Mouse (Mus musculus) left cerebral cortex, adult 2 months (tissue): ENCODE results near the gene Rsad2. TPM values are rescaled to one million over a fixed set of nuclear protein-coding genes. Genes with fewer than 3 reads are reported as not detected.
A peak's percentile ranks its signal among the peaks of the same experiment; 100 is the strongest.
"Not testable (repeated sequence)": the region's sequence is repeated elsewhere in the genome, so short reads cannot be mapped to it uniquely, and the experiment has no call there.

Experiments used
- DNase-seq, 2 experiments: peaks; one replicate each; pipeline ENCODE4 v3.0.0; 2021 to 2022; ENCODE audit warnings: low spot score in 2 of 2, mixed read lengths in 1 of 2; ENCODE audit errors: extremely low spot score in 1 of 2
- H3K27ac ChIP-seq: fragments of 200-600 bp; 2 replicates; pipeline ENCODE4 v1.8.1; 2022
- H3K4me3 ChIP-seq: fragments of 200-600 bp; 2 replicates; pipeline ENCODE4 v1.8.1; 2022
- CTCF ChIP-seq: fragments of 200-600 bp; IDR thresholded peaks from 2 replicates; pipeline ENCODE4 v1.8.1; 2022; ENCODE audit warnings: antibody characterized with exemption, mild to moderate bottlenecking, moderate library complexity
- intact Hi-C: fragments of 180-260 bp; cut with DNase I; formaldehyde crosslinking; loops from one replicate; pipeline ENCODE4 v1.15.1; 2025
- total RNA-seq, 2 experiments: library from RNA; stranded (reverse); gene quantifications; 2 replicates each; pipeline ENCODE4 v1.2.3; 2021

Gene Rsad2
- total RNA-seq, 2 experiments from 2014 or later: 0.66 to 1.3 TPM

DNA sequence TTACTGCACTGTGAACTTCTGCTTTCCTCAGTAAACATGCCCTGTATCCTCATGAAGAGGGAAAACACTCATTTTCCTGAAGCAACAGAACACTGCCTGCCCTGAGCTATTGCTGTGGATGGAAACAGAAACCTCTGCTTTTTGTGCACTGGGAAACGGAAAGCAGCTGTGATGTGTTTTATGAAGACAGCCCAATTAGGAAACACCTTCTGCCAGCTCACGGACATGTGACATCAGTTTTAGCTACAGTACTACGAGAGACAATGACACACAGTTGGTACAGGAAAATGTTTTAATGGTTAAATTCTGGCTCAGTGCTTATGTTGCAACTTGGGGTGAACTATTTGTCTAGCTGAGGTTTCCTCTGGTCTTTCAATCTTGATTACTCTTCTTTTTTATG lies 16.9 kb downstream of the Rsad2 start:
- intact Hi-C loops: no loop called here
- no peak for TF ChIP-seq CTCF

GRCm38 (mm10) chr12:26437950-26438349 lies 18.3 kb downstream of the Rsad2 start:
- DNase-seq: no peak
- Histone ChIP-seq H3K4me3 (no peak overlapping the region), H3K27ac (no peak overlapping the region)
- intact Hi-C loops: no loop called here
- no peak for TF ChIP-seq CTCF

More for the DNA sequence above, 16.9 kb downstream of the Rsad2 start:
- Histone ChIP-seq H3K4me3 (no peak overlapping the region), H3K27ac (no peak overlapping the region)
- DNase-seq: no peak

DNA sequence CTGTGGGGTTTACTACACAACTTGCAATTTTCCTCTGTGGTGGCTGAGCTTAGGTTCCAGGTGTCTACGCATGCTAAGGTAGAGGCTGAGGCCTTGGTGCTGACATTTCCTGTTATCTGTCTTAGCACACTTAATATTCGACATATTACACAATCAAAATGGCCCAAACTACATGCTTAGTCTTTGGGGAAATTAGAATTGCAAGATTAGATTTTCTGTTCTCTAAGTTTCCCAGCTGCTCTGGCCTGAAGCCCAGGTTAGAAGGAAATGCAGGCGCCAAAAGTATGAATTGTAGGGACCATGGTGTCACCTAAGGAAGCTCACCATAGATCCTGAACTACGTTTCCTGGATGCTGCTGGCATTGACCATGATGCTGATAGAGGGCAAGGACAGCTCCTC lies 19.9 kb downstream of the Rsad2 start:
- H3K4me3 ChIP-seq: no peak overlapping the region
- DNase-seq: no peak
- no peak for TF ChIP-seq CTCF
- intact Hi-C loops: no loop called here
- H3K27ac ChIP-seq: no peak overlapping the region

DNA sequence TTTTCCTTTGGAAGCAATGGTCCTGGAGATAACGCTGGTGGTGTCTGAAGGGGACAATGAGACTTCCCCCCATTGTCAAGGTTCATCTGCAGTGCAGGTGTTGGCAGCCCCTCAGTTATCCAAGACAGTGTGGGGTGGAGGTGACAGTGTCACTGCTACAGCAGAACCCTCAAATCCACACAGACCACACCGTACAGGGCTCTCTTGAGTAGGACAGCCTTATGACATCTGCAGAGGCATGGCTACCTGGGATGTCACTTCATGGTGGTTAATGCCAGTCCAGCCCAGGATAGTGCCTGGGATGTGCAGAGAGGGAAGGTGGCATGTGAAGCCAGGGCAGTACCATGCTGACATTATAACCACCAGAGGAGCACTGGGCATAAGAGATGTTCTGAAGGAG lies 27.5 kb downstream of the Rsad2 start:
- H3K4me3 ChIP-seq, H3K27ac ChIP-seq, DNase-seq, intact Hi-C loops: not testable (repeated sequence)

- H3K4me3 ChIP-seq: no peak overlapping the region
- TF ChIP-seq CTCF: peak; percentile 78
- H3K27ac ChIP-seq: no peak overlapping the region
- DNase-seq: no peak
- intact Hi-C loops: no loop called here
Measured at GRCm38 (mm10) chr12:26424841-26425240, 31.4 kb downstream of the Rsad2 start.

GRCm38 (mm10) chr12:26418322-26418721 lies 37.9 kb downstream of the Rsad2 start:
- DNase-seq: no peak
- Histone ChIP-seq H3K27ac (no peak overlapping the region), H3K4me3 (no peak overlapping the region)
- intact Hi-C loops: no loop called here
- TF ChIP-seq CTCF: no peak

DNA sequence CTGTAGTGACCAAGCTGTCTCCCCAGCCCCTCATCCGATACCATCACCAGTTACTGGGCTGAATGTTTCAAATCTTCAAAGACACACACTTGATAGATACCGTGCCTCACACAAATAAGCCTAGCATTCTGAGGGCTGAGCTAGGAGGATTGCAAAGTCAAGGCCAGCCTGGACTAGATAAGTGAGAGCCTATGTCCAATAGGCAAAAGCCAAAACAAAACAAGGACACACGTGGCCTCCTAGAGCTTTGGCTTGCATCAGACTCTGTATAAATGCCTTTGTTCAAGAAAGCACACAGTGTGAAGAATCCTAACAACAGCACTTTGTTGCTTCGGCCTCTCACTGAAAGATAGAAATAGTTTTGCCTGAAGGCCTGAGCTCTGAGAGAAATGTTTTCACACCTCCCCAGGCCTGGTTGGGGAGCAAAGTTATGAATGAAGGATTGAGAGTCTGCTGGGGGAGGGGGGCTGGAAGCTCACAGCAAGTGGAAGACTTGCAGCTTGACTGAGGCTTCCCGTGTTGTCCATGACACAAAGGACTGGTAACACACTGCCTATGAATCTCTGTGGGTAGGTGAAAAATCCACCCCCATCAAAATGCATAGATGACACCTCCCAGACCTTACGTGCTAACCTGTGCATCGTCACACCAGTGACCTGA lies 39.5 kb downstream of the Rsad2 start:
- H3K27ac ChIP-seq: no peak overlapping the region
- no peak overlapping the region for H3K4me3 ChIP-seq
- no peak for DNase-seq
- intact Hi-C loops: no loop called here
- no peak for TF ChIP-seq CTCF

GRCm38 (mm10) chr12:26415104-26415771 lies 41.0 kb downstream of the Rsad2 start, which contains the start of gene Rnf144a:
TSS of gene Rnf144a (minus strand) at chr12:26415254.
- H3K4me3 ChIP-seq: peak within 1 kb of the TSS; percentile 90
- intact Hi-C loops: loop anchor here (2.0 kb wide), 2 partner anchors 38 to 100 kb away; no protein-coding TSS in a partner anchor
- DNase-seq: peak; percentile 90 to 95

GRCm38 (mm10) chr12:26414451-26415103 lies 41.7 kb downstream of the Rsad2 start:
- peak overlapping the region; percentile 90 for H3K4me3 ChIP-seq
- intact Hi-C loops: loop anchor here (2.0 to 5.0 kb wide), 3 partner anchors 38 to 100 kb away; no protein-coding TSS in a partner anchor
- H3K27ac ChIP-seq: peak overlapping the region; percentile 94
- peak in 1 of 2 experiments; percentile 50 for DNase-seq
- TF ChIP-seq CTCF: no peak

More at GRCm38 (mm10) chr12:26415104-26415771, 41.0 kb downstream of the Rsad2 start, which contains the start of gene Rnf144a:
- H3K27ac ChIP-seq: peak within 1 kb of the TSS; percentile 94
- TF ChIP-seq CTCF: peak; percentile 73

GRCm38 (mm10) chr12:26413961-26414411 lies 42.3 kb downstream of the Rsad2 start:
- intact Hi-C loops: loop anchor here (2.0 to 5.0 kb wide), 3 partner anchors 37 to 99 kb away; no protein-coding TSS in a partner anchor
- no peak for TF ChIP-seq CTCF
- no peak for DNase-seq
- Histone ChIP-seq H3K4me3 (peak overlapping the region; percentile 90), H3K27ac (peak overlapping the region; percentile 94)

DNA sequence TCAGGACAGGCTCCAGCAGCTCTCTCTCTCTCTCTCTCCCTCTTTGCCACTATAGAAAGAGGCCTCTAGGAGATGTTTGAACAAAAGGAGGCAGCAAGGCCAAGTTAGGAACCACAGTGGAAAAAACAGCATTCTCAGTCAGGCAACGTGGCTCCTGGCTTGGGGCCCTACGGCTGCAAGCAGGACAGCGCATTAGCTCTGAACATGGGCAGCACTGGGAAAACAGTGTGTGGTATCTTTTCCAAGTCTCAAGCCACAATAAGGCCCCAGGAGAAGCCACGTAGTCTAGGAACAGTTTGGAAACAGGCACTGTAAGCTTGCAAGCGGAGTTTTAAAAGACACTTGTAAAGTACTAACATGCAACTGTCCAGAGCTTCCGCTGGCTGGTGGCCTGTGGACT lies 43.5 kb downstream of the Rsad2 start:
- Histone ChIP-seq H3K4me3 (peak overlapping the region; percentile 90), H3K27ac (peak overlapping the region; percentile 94; the same call in 1 of the 2 replicates)
- intact Hi-C loops: loop anchor here (5.0 kb wide), 1 partner anchor 86 kb away; no protein-coding TSS in a partner anchor
- DNase-seq: no peak
- no peak for TF ChIP-seq CTCF
